Mouse (Mus musculus): ENCODE measurements around the gene Olfr406. TPM values are rescaled to one million over a fixed set of nuclear protein-coding genes. Genes with fewer than 3 reads are reported as not detected.

Olfr406 gene
- total RNA-seq (2014; rRNA removed): not detected in 2 replicates
- not detected in 2 replicates for polyA plus RNA-seq (2015; fragmentation: Nextera tagmentation; extraction: Ambion mirVana)

GRCm38 (mm10) chr11:74259508-74259907, at the start of gene Olfr406:
TSS of gene Olfr406 (plus strand) at chr11:74259808.
- Histone ChIP-seq H3K9ac (replicated peaks; ENCODE audit: low read length) (no peak within 1 kb of the TSS), H3K4me2 (ENCODE audit: low read depth, low read length) (no peak within 1 kb of the TSS), H3K36me3 (ENCODE audit: insufficient read depth, low read length) (no peaks in the 10 kb centered on the region), H3K27ac (no peak within 1 kb of the TSS), H3K27me3 (ENCODE audit: insufficient read depth, low read length) (no peaks in the 10 kb centered on the region), H3K9me3 (ENCODE audit: low read length) (no peaks in the 10 kb centered on the region), H3K4me3 (ENCODE audit: low read length) (no peak within 1 kb of the TSS), H3K4me1 (ENCODE audit: insufficient read depth, low read length) (no peaks in the 10 kb centered on the region)
- ATAC-seq: no peak
- WGBS: 59% methylated on average over 2 of the region's 2 CpGs
- no peak for TF ChIP-seq CTCF (IDR thresholded peaks at IDR 0.05; ENCODE audit: low read depth)
- DNase-seq (ENCODE audit: low spot score): no peak

GRCm38 (mm10) chr11:74211279-74211678, 48.3 kb upstream of the Olfr406 start, which contains the start of gene Olfr43:
TSS of gene Olfr43 (minus strand) at chr11:74211379.
- DNase-seq (ENCODE audit: low spot score): no peak
- Histone ChIP-seq H3K4me3 (ENCODE audit: low read length) (no peak within 1 kb of the TSS), H3K9me3 (ENCODE audit: low read length) (no peaks in the 10 kb centered on the region), H3K4me1 (ENCODE audit: insufficient read depth, low read length) (no peaks in the 10 kb centered on the region), H3K36me3 (ENCODE audit: insufficient read depth, low read length) (no peaks in the 10 kb centered on the region), H3K27ac (no peak within 1 kb of the TSS), H3K9ac (replicated peaks; ENCODE audit: low read length) (no peak within 1 kb of the TSS), H3K27me3 (ENCODE audit: insufficient read depth, low read length) (no peaks in the 10 kb centered on the region), H3K4me2 (ENCODE audit: low read depth, low read length) (no peak within 1 kb of the TSS)
- WGBS: 77% methylated on average over 1 of the region's 1 CpGs
- no peak for ATAC-seq
- no peak for TF ChIP-seq CTCF (IDR thresholded peaks at IDR 0.05; ENCODE audit: low read depth)

- DNase-seq (ENCODE audit: low spot score) (no peak), ATAC-seq (no peak)
- Histone ChIP-seq H3K4me1 (ENCODE audit: insufficient read depth, low read length) (no peaks in the 10 kb centered on the region), H3K4me2 (ENCODE audit: low read depth, low read length) (no peak overlapping the region), H3K27me3 (ENCODE audit: insufficient read depth, low read length) (no peaks in the 10 kb centered on the region), H3K27ac (no peak overlapping the region), H3K36me3 (ENCODE audit: insufficient read depth, low read length) (no peaks in the 10 kb centered on the region), H3K9ac (replicated peaks; ENCODE audit: low read length) (no peak overlapping the region), H3K4me3 (ENCODE audit: low read length) (no peak overlapping the region), H3K9me3 (ENCODE audit: low read length) (no peaks in the 10 kb centered on the region)
- no peak for TF ChIP-seq CTCF (IDR thresholded peaks at IDR 0.05; ENCODE audit: low read depth)
- 93% methylated on average over 3 of the region's 3 CpGs for WGBS
Observed at GRCm38 (mm10) chr11:74241201-74241600, 18.4 kb upstream of the Olfr406 start.

- DNase-seq (ENCODE audit: low spot score): no peak
- Histone ChIP-seq H3K4me3 (ENCODE audit: low read length) (no peak within 1 kb of the TSS), H3K4me1 (ENCODE audit: insufficient read depth, low read length) (no peaks in the 10 kb centered on the region), H3K9ac (replicated peaks; ENCODE audit: low read length) (no peak within 1 kb of the TSS), H3K27ac (no peak within 1 kb of the TSS), H3K4me2 (ENCODE audit: low read depth, low read length) (no peak within 1 kb of the TSS), H3K27me3 (ENCODE audit: insufficient read depth, low read length) (no peaks in the 10 kb centered on the region), H3K36me3 (ENCODE audit: insufficient read depth, low read length) (no peaks in the 10 kb centered on the region), H3K9me3 (ENCODE audit: low read length) (no peaks in the 10 kb centered on the region)
- no peak for ATAC-seq
- no peak for TF ChIP-seq CTCF (IDR thresholded peaks at IDR 0.05; ENCODE audit: low read depth)
- 62% methylated on average over 2 of the region's 2 CpGs for WGBS
Observed at GRCm38 (mm10) chr11:74283436-74283835, 23.8 kb downstream of the Olfr406 start, which contains the start of gene Olfr59. TSS of gene Olfr59 (plus strand) at chr11:74283736.

GRCm38 (mm10) chr11:74287256-74287655, 27.6 kb downstream of the Olfr406 start:
- Histone ChIP-seq H3K4me1 (ENCODE audit: insufficient read depth, low read length) (no peaks in the 10 kb centered on the region), H3K9me3 (ENCODE audit: low read length) (no peaks in the 10 kb centered on the region), H3K4me2 (ENCODE audit: low read depth, low read length) (no peak overlapping the region), H3K4me3 (ENCODE audit: low read length) (no peak overlapping the region), H3K27me3 (ENCODE audit: insufficient read depth, low read length) (no peaks in the 10 kb centered on the region), H3K36me3 (ENCODE audit: insufficient read depth, low read length) (no peaks in the 10 kb centered on the region), H3K9ac (replicated peaks; ENCODE audit: low read length) (no peak overlapping the region), H3K27ac (no peak overlapping the region)
- ATAC-seq (no peak), DNase-seq (ENCODE audit: low spot score) (no peak)
- no peak for TF ChIP-seq CTCF (IDR thresholded peaks at IDR 0.05; ENCODE audit: low read depth)
- 79% methylated on average over 2 of the region's 2 CpGs for WGBS

Other genes with a start within 250 kb of the Olfr406 start
- gene Olfr139, start 203.3 kb upstream of the Olfr406 start, total RNA-seq (2014; rRNA removed): not detected in 2 replicates
- not detected in 2 replicates for gene Olfr139, start 203.3 kb upstream of the Olfr406 start, polyA plus RNA-seq (2015; fragmentation: Nextera tagmentation; extraction: Ambion mirVana)
- not detected in 2 replicates for gene Olfr399, start 203.2 kb upstream of the Olfr406 start, total RNA-seq (2014; rRNA removed)
- gene Olfr399, start 203.2 kb upstream of the Olfr406 start, polyA plus RNA-seq (2015; fragmentation: Nextera tagmentation; extraction: Ambion mirVana): not detected in 2 replicates
- gene Zfp616, start 189.9 kb upstream of the Olfr406 start, total RNA-seq (2014; rRNA removed): not detected in 2 replicates
- not detected in 2 replicates for gene Zfp616, start 189.9 kb upstream of the Olfr406 start, polyA plus RNA-seq (2015; fragmentation: Nextera tagmentation; extraction: Ambion mirVana)
- not detected in 2 replicates for gene Olfr401, start 146.1 kb upstream of the Olfr406 start, total RNA-seq (2014; rRNA removed)
- gene Olfr401, start 146.1 kb upstream of the Olfr406 start, polyA plus RNA-seq (2015; fragmentation: Nextera tagmentation; extraction: Ambion mirVana): not detected in 2 replicates
- not detected in 2 replicates for gene Olfr402, start 106.3 kb upstream of the Olfr406 start, total RNA-seq (2014; rRNA removed)
- not detected in 2 replicates for gene Olfr402, start 106.3 kb upstream of the Olfr406 start, polyA plus RNA-seq (2015; fragmentation: Nextera tagmentation; extraction: Ambion mirVana)
- gene Olfr403, start 73.6 kb upstream of the Olfr406 start, total RNA-seq (2014; rRNA removed): not detected in 2 replicates
- gene Olfr403, start 73.6 kb upstream of the Olfr406 start, polyA plus RNA-seq (2015; fragmentation: Nextera tagmentation; extraction: Ambion mirVana): not detected in 2 replicates
- not detected in 2 replicates for gene Olfr43, start 48.4 kb upstream of the Olfr406 start, total RNA-seq (2014; rRNA removed)
- not detected in 2 replicates for gene Olfr43, start 48.4 kb upstream of the Olfr406 start, polyA plus RNA-seq (2015; fragmentation: Nextera tagmentation; extraction: Ambion mirVana)
- gene Olfr59, start 23.9 kb downstream of the Olfr406 start, total RNA-seq (2014; rRNA removed): not detected in 2 replicates
- gene Olfr59, start 23.9 kb downstream of the Olfr406 start, polyA plus RNA-seq (2015; fragmentation: Nextera tagmentation; extraction: Ambion mirVana): not detected in 2 replicates
- not detected in 2 replicates for gene Olfr410, start 78.2 kb downstream of the Olfr406 start, total RNA-seq (2014; rRNA removed)
- not detected in 2 replicates for gene Olfr410, start 78.2 kb downstream of the Olfr406 start, polyA plus RNA-seq (2015; fragmentation: Nextera tagmentation; extraction: Ambion mirVana)
- not detected in 2 replicates for gene Olfr411, start 92.8 kb downstream of the Olfr406 start, total RNA-seq (2014; rRNA removed)
- not detected in 2 replicates for gene Olfr411, start 92.8 kb downstream of the Olfr406 start, polyA plus RNA-seq (2015; fragmentation: Nextera tagmentation; extraction: Ambion mirVana)
- not detected in 2 replicates for gene Olfr412, start 102.3 kb downstream of the Olfr406 start, total RNA-seq (2014; rRNA removed)
- not detected in 2 replicates for gene Olfr412, start 102.3 kb downstream of the Olfr406 start, polyA plus RNA-seq (2015; fragmentation: Nextera tagmentation; extraction: Ambion mirVana)

All from hindbrain, postnatal 0 days (tissue).